Mouse (Mus musculus): Measurements from ENCODE around the gene Msh5.

- no peak for TF ChIP-seq EP300 (optimal IDR thresholded peaks at IDR 0.05)
- no peak for TF ChIP-seq CTCF (IDR thresholded peaks at IDR 0.05; ENCODE audit: low read depth)
Measured at GRCm38 (mm10) chr17:35001452-35002152, 44.9 kb downstream of the Msh5 start.

Measured in stomach, postnatal 0 days (tissue).